Mouse (Mus musculus) cerebellum, postnatal 25 days (tissue): Measurements from ENCODE around the gene Cyth4.

ENCODE experiments used
- DNase-seq, 2 experiments: peaks; one replicate each; pipeline ENCODE4 v3.0.0; 2021; ENCODE audit warnings: mixed read lengths in 2 of 2

The Cyth4 gene

DNA sequence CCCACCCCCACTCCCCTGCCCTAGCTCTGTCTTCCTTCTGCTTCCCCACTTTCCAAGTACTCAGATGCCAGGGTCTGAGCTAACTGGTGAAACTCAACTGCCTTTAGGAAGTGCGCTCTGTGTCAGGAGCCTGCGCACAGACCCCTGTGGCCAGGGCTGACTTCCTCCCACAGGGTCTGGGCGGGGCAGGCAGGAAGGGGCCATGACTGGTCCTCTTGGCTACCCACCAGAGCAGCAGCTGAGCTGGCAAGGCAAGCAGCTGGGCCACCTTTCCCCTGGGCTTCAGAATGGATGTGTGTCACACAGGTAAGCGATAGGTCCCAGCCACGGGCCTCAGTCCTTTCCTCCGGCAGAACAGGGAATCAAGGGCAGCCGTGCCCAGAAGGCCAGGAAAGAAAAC is at the start of gene Cyth4:
TSS of gene Cyth4 (plus strand) at position 134 of the 400 bp plus-strand sequence.
- DNase-seq, result no peak

GRCm38 (mm10) chr15:78547415-78548335 is 49.2 kb upstream of the Cyth4 start:
- DNase-seq, result peak; percentile 45 to 66

DNA sequence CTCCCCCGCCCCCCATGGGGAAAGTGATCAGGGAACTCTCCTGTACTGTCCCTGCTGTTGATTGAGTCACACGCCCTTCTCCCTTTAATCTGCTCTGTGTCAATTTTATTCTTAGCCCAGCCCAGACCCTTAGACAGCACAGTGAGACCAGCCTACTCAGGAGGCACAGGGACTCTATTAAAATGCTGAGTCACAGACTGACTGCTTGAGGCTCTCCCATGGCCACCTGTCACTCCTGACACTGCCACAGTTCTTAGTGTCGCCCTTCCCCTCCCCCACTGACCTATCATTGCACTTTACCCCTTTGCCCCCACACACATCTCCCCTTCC is 48.5 kb upstream of the Cyth4 start:
- DNase-seq, result no peak

DNA sequence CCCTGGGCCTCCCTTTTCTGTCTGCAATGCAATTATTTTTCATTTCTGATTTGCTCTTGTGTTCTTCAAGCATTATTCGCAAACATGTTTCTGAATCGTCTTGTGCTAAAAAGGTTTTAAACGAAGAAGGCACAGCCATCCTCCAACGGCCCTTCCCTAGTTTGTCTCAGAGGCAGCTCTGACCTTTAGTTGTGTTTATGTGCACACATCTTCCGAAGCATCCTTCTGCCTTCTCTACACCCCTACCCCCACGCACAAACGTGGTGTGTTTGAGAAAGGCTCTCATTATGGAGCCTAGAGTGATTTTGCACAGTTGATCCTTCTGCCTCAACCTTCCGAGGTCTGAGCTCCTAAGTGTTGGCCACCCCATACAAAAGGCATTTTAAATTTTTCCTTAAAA is 48.1 kb upstream of the Cyth4 start:
- DNase-seq, result no peak

DNA sequence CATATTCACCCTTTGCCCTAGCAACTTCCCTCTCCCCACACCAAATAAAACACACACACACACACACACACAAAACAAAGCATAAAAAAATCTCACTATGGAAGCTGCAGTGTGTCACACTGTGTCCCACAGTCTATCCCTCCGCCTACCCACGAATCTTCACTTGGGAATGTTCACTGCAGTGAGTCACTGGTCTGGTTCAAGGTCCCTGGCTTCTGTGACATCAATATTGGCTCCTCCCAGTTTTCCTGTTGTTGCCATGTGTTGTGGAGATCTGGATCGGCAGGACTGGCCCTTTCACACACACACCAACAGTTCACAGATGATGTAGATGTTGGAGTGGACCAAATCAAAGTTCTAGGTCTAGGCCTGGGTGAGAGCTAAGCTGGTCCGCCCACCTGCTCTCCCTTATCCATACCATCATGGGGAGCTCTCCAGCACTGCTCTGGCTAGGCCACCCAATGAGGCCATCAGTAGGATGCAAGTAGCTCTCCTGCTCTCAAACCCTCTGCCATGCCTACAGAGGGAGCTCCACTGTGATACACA is 47.6 kb upstream of the Cyth4 start:
- DNase-seq, result no peak

GRCm38 (mm10) chr15:78554545-78555313 is 42.1 kb upstream of the Cyth4 start:
- DNase-seq, result no peak

DNA sequence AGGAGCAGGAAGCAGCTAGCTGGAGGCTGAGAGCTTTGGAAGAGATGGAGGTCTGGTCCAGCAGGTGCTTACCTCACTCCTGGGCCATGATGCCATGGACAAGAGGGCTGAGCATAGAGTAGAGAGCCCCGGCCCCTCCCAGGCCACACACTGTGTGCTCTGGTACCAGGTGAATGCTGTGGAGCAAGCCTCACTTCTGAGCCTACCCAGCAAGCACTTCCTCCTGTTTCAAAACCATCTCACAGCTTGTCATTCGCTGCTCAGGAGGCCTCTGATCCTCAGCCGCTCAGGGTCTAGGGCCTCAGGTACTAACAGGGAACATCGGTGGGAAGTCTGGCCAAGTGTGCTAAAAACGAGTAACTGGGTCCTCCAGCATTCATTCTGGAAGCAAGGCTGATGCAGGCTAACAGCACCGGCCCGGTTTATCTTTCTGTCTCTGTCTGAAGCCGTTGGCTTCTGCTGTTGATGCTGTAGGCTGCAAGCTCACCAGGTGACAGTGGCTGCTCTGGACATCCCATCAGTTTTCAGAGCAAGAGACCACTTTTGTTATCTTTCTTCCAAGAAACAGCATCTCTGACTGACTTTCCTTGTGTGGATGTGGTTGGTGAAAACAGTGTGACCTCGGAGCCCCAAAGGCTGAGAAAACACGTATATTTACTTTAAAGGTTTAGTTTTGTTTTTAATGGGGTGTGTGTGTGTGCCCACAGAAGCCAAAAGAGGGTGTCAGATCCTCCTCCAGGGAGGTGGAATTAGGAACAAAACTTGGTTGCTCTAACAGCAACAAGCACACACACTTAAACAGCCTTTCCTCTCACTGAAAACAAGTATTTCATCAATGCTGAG is 38.9 kb upstream of the Cyth4 start:
- no peak for DNase-seq

- DNase-seq, result no peak
Measured at GRCm38 (mm10) chr15:78559141-78559979, 37.5 kb upstream of the Cyth4 start.

GRCm38 (mm10) chr15:78563344-78563743 is 33.5 kb upstream of the Cyth4 start:
- no peak for DNase-seq

DNA sequence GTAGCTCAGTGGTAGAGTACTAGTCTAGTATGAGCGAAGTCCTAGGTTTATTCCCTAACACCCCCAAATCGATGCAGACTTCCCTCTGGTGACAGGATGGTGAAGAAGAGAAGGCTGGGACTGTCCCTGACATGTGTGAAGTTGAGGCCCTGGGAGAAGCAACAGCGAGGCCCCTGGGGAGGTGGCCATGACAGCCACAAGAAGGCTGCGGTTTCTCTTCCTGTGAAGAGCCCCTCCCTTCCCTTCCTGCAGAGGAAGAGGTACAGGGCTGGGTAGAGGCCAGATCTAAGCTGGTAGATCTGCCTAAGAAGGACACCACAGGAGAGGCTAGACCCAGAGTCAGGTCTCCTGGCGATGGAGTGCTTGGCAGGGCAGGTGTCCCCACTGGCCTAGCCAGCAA is 32.9 kb upstream of the Cyth4 start:
- DNase-seq, result no peak

DNA sequence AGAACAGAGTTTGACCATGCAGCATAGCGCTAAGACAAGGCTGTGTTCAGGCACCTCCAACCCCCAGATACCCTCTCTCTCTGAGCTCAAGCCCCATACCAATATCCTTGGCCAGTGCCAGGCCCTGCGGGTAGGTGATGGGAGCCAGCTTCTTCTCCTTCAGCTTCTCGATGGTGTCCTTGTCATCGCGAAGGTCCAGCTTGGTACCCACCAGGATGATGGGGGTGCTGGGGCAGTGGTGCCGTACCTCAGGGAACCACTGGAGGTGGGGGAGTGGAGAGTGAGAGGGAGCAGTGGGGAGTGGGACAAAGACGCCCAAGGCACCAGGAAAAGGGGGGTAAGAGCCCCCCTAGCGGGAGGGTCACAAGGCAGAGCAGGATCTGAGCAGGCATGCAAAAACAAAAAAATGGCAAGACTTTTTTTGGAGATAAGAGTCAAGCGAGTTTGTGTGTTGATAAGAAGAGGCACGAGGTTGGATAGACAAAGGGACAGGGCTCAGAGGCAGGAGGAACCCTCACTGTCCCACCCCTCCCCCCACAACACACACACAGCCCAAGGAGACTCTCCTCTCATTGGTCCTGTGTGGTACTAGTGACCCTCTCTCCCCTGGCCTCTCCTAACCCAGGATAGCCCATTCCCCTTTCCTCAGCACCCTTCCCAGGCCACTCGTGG is 31.9 kb upstream of the Cyth4 start:
- DNase-seq, result no peak

DNA sequence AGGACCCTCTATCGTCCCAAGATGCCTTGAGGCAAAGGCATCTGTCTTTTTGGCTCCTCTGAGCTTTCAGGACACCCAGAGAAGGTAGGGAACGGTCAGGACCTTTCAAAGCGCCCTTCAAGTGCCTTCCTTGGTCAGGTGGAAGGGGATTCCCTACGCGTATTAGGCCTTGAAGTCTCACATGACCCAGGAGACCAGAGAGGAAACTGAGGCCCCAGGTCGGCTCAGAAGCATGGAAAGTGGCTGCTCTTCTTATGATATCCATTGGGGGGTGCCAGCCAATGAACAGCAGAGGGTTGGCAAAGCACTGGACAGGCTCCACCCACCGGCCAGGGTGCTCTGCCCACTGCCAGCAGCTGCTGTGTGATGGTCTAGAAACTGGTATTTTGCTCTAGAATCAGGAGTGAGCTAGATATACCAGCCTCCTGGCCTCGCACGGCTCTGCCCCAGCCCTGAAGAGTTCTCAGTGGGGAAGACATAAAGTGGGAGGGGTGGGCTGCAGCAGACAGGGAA is 29.2 kb upstream of the Cyth4 start:
- no peak for DNase-seq

GRCm38 (mm10) chr15:78570170-78570569 is 26.7 kb upstream of the Cyth4 start:
- no peak for DNase-seq

- no peak for DNase-seq
Measured at GRCm38 (mm10) chr15:78571554-78572269, 25.1 kb upstream of the Cyth4 start.

GRCm38 (mm10) chr15:78572270-78572600 is 24.6 kb upstream of the Cyth4 start:
- DNase-seq, result no peak

DNA sequence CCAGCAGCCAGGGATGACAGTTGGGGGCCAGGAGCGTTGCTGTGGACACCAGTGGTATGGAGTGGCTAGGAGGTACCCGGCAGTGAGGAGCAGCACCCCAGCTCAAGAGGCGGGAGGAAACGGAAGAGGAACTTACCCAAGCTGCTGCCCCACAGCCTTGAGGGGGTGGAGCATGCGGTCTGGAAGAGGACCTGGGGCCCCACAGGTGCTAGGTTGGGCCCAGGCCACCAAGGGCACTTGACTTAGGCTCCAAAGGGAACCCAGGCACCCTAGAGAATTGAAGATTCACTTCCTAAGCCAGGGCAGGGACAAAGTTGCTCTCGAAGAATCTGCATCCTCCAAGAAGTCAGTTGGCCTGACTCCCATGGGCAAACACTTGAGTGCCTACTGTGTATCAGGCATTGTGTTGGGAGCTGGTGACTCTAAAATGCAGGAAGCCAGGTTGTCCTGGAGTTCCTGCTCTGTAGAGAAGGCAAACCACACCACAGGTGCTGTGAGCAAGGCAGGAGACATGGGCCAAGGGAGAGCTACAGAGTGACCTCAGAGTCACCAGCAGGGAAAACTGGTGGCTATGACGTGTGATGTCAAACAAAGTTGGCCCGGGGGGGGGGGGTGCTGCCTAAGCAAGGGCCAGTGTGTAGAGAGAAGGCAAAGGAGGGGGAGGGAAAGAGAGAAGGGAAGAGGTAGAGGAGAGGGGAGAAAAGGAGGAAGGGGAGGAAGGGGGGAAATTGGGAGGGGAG is 24.0 kb upstream of the Cyth4 start, which contains the start of gene Rac2:
TSS of gene Rac2 (minus strand) at position 126 of the 740 bp plus-strand sequence.
- DNase-seq, result no peak

DNA sequence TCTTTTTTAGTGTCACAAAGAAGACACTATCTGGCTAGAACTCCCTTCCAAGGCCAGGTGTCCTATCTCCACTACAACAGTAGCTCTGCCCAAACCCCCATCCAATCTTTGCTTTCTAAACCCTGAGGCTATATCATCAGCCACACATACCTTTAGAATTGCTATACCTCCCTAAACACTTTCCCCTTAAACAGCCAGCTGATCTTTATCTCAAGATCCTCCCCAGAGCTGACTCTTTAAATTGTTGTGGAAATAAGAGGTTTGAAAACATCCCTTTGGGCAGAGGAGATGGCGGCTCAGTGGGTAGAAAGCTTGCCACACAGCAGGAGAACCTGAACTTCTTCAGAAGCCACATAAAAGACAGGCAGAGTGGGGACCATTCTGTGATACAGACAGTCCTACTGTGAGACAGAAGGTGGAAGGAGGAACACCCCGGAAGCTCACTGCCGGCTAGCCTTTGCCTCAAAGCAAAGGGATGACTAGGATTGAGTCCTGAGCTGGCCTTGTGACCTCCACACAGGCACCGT is 20.5 kb upstream of the Cyth4 start:
- DNase-seq, result no peak

- DNase-seq, result peak in 1 of 2 experiments; percentile 19
Measured at GRCm38 (mm10) chr15:78583352-78583751, 13.5 kb upstream of the Cyth4 start.

- no peak for DNase-seq
Measured at GRCm38 (mm10) chr15:78585404-78585803, 11.4 kb upstream of the Cyth4 start.
